Mouse (Mus musculus): ENCODE results near the gene Gm28230.
A peak's percentile ranks its signal among the peaks of the same experiment; 100 is the strongest.

Gm28230 gene

GRCm38 (mm10) chr2:74739869-74740268, 13.3 kb downstream of the Gm28230 start:
- DNase-seq (ENCODE audit: low spot score): peak; percentile 69

GRCm38 (mm10) chr2:74740311-74741091, 14.0 kb downstream of the Gm28230 start:
- DNase-seq (ENCODE audit: low spot score): peak; percentile 72

- peak; percentile 83 for DNase-seq (ENCODE audit: low spot score)
Measured at GRCm38 (mm10) chr2:74741252-74741978, 14.9 kb downstream of the Gm28230 start.

- DNase-seq (ENCODE audit: low spot score): peak; percentile 38
Measured at GRCm38 (mm10) chr2:74741979-74742277, 15.4 kb downstream of the Gm28230 start.

- peak; percentile 81 for DNase-seq (ENCODE audit: low spot score)
Measured at GRCm38 (mm10) chr2:74745540-74746297, 19.2 kb downstream of the Gm28230 start.

- peak; percentile 51 for DNase-seq (ENCODE audit: low spot score)
Measured at GRCm38 (mm10) chr2:74746298-74746921, 19.9 kb downstream of the Gm28230 start.

- no peak for DNase-seq (ENCODE audit: low spot score)
Measured at GRCm38 (mm10) chr2:74747006-74747405, 20.5 kb downstream of the Gm28230 start.

GRCm38 (mm10) chr2:74747661-74748141, 21.2 kb downstream of the Gm28230 start:
- DNase-seq (ENCODE audit: low spot score): peak; percentile 69

- DNase-seq (ENCODE audit: low spot score): peak; percentile 56
Measured at GRCm38 (mm10) chr2:74748436-74748995, 22.0 kb downstream of the Gm28230 start.

GRCm38 (mm10) chr2:74749337-74750121, 23.0 kb downstream of the Gm28230 start:
- peak; percentile 92 for DNase-seq (ENCODE audit: low spot score)

- peak; percentile 23 for DNase-seq (ENCODE audit: low spot score)
Measured at GRCm38 (mm10) chr2:74750731-74751250, 24.3 kb downstream of the Gm28230 start.

- DNase-seq (ENCODE audit: low spot score): peak; percentile 20
Measured at GRCm38 (mm10) chr2:74751861-74752260, 25.3 kb downstream of the Gm28230 start.

GRCm38 (mm10) chr2:74752431-74753174, 26.1 kb downstream of the Gm28230 start:
- DNase-seq (ENCODE audit: low spot score): peak; percentile 84

- no peak for DNase-seq (ENCODE audit: low spot score)
Measured at GRCm38 (mm10) chr2:74753175-74753523, 26.6 kb downstream of the Gm28230 start.

- no peak for DNase-seq (ENCODE audit: low spot score)
Measured at GRCm38 (mm10) chr2:74753711-74754110, 27.2 kb downstream of the Gm28230 start.

- DNase-seq (ENCODE audit: low spot score): peak; percentile 45
Measured at GRCm38 (mm10) chr2:74760146-74760545, 33.6 kb downstream of the Gm28230 start.

- DNase-seq (ENCODE audit: low spot score): no peak
Measured at GRCm38 (mm10) chr2:74761941-74762340, 35.4 kb downstream of the Gm28230 start.

GRCm38 (mm10) chr2:74762522-74763244, 36.2 kb downstream of the Gm28230 start, which contains the start of gene Hoxd1:
Hoxd1 (plus strand) TSS chr2:74762980.
- DNase-seq (ENCODE audit: low spot score): peak; percentile 82

GRCm38 (mm10) chr2:74763245-74763735, 36.8 kb downstream of the Gm28230 start:
- DNase-seq (ENCODE audit: low spot score): no peak
